Mouse (Mus musculus) right cerebral cortex, adult 18-20 months (tissue): ENCODE results near the gene Vmn1r80.
"Not testable (repeated sequence)": the region's sequence is repeated elsewhere in the genome, so short reads cannot be mapped to it uniquely, and the experiment has no call there.

Source experiments
- DNase-seq: peaks from one replicate; pipeline ENCODE4 v3.0.0; 2022; ENCODE audit warnings: mixed read lengths

The Vmn1r80 gene

GRCm38 (mm10) chr7:12188986-12189385, at the start of gene Vmn1r80:
Gene Vmn1r80 (plus strand): TSS chr7:12189286.
- DNase-seq: no peak

GRCm38 (mm10) chr7:12149957-12150356, 39.1 kb upstream of the Vmn1r80 start, which contains the start of gene Vmn1r78:
Gene Vmn1r78 (plus strand): TSS chr7:12150257.
- DNase-seq: no peak

- DNase-seq: not testable (repeated sequence)
Observed at GRCm38 (mm10) chr7:12156463-12156862, 32.6 kb upstream of the Vmn1r80 start.

GRCm38 (mm10) chr7:12170979-12171378, 18.1 kb upstream of the Vmn1r80 start, which contains the start of gene Vmn1r79:
Gene Vmn1r79 (plus strand): TSS chr7:12171279.
- not testable (repeated sequence) for DNase-seq

GRCm38 (mm10) chr7:12172926-12173325, 16.2 kb upstream of the Vmn1r80 start:
- not testable (repeated sequence) for DNase-seq

- DNase-seq: no peak
Observed at GRCm38 (mm10) chr7:12204141-12204540, 15.1 kb downstream of the Vmn1r80 start.
